Mouse (Mus musculus): ENCODE results near the gene Prmt1.
"Not testable (repeated sequence)": the region's sequence is repeated elsewhere in the genome, so short reads cannot be mapped to it uniquely, and the experiment has no call there.

Gene Prmt1

GRCm38 (mm10) chr7:44986192-44986878, at the start of gene Prmt1:
Gene Prmt1, minus strand, starts transcription at chr7:44986568.
- in situ Hi-C loops (cut with MseI, MboI) = no loop called here

GRCm38 (mm10) chr7:45035631-45036030, 49.3 kb upstream of the Prmt1 start:
- in situ Hi-C loops (cut with MseI, MboI) = no loop called here

- in situ Hi-C loops (cut with MseI, MboI) = no loop called here
These were observed 47.5 kb upstream of the Prmt1 start for GRCm38 (mm10) chr7:45033722-45034359.

GRCm38 (mm10) chr7:45030857-45031256, 44.5 kb upstream of the Prmt1 start:
- in situ Hi-C loops (cut with MseI, MboI) = no loop called here

GRCm38 (mm10) chr7:45029995-45030394, 43.6 kb upstream of the Prmt1 start:
- in situ Hi-C loops (cut with MseI, MboI) = no loop called here

- in situ Hi-C loops (cut with MseI, MboI) = no loop called here
These were observed 42.0 kb upstream of the Prmt1 start for GRCm38 (mm10) chr7:45028351-45028750.

- in situ Hi-C loops (cut with MseI, MboI) = no loop called here
These were observed 41.4 kb upstream of the Prmt1 start for GRCm38 (mm10) chr7:45027761-45028160.

GRCm38 (mm10) chr7:45026256-45026655, 39.9 kb upstream of the Prmt1 start:
- in situ Hi-C loops (cut with MseI, MboI) = no loop called here

- in situ Hi-C loops (cut with MseI, MboI) = no loop called here
These were observed 39.3 kb upstream of the Prmt1 start for GRCm38 (mm10) chr7:45025601-45026220.

GRCm38 (mm10) chr7:45024281-45025248, 38.2 kb upstream of the Prmt1 start:
- in situ Hi-C loops (cut with MseI, MboI) = no loop called here

GRCm38 (mm10) chr7:45023711-45024110, 37.3 kb upstream of the Prmt1 start:
- in situ Hi-C loops (cut with MseI, MboI) = not testable (repeated sequence)

- in situ Hi-C loops (cut with MseI, MboI) = no loop called here
These were observed 33.9 kb upstream of the Prmt1 start for GRCm38 (mm10) chr7:45020225-45020624.

GRCm38 (mm10) chr7:45019031-45019571, 32.7 kb upstream of the Prmt1 start:
- in situ Hi-C loops (cut with MseI, MboI) = no loop called here

- in situ Hi-C loops (cut with MseI, MboI) = no loop called here
These were observed 31.1 kb upstream of the Prmt1 start, which contains the start of gene Rras for GRCm38 (mm10) chr7:45017242-45018061. Gene Rras, plus strand, starts transcription at chr7:45017961.

- in situ Hi-C loops (cut with MseI, MboI) = no loop called here
These were observed 30.4 kb upstream of the Prmt1 start for GRCm38 (mm10) chr7:45016761-45017160.

GRCm38 (mm10) chr7:45015957-45016612, 29.7 kb upstream of the Prmt1 start, which contains the start of gene Scaf1:
Gene Scaf1, minus strand, starts transcription at chr7:45016363.
- in situ Hi-C loops (cut with MseI, MboI) = no loop called here

GRCm38 (mm10) chr7:45015344-45015956, 29.1 kb upstream of the Prmt1 start:
- in situ Hi-C loops (cut with MseI, MboI) = no loop called here

GRCm38 (mm10) chr7:45014096-45014451, 27.7 kb upstream of the Prmt1 start:
- in situ Hi-C loops (cut with MseI, MboI) = no loop called here

GRCm38 (mm10) chr7:45013366-45014095, 27.2 kb upstream of the Prmt1 start:
- in situ Hi-C loops (cut with MseI, MboI) = no loop called here
